Mouse (Mus musculus) megakaryocyte, adult 5-6 weeks (primary cell): ENCODE data around the gene Slc5a1. TPM values are rescaled to one million over a fixed set of nuclear protein-coding genes. Genes with fewer than 3 reads are reported as not detected.

Experiments used
- ATAC-seq: 2 replicates; pipeline ENCODE4 v1.8.0; 2016; ENCODE audit warnings: mild to moderate bottlenecking, inconsistent platforms; ENCODE audit not compliant: poor library complexity, severe bottlenecking
- total RNA-seq, 2 experiments: library from RNA; stranded (forward) in 1 of 2; stranded (reverse) in 1 of 2; fragments of 153-499, 151-499 nt in 1 of 2; fragments of 221-1000, 200-1000 nt in 1 of 2; gene quantifications; 2 replicates each; pipeline versions ENCODE4 v1.2.3 to v1.2.4; 2015 to 2017

The Slc5a1 gene
- total RNA-seq (2015) (not detected in 2 replicates), total RNA-seq (2017) (not detected in 2 replicates)

GRCm38 (mm10) chr5:33104025-33104481, at the start of gene Slc5a1:
Slc5a1 (plus strand) TSS chr5:33104219.
- ATAC-seq, result no peak

- ATAC-seq, result no peak
These were observed 47.8 kb upstream of the Slc5a1 start for GRCm38 (mm10) chr5:33056126-33056765.

DNA sequence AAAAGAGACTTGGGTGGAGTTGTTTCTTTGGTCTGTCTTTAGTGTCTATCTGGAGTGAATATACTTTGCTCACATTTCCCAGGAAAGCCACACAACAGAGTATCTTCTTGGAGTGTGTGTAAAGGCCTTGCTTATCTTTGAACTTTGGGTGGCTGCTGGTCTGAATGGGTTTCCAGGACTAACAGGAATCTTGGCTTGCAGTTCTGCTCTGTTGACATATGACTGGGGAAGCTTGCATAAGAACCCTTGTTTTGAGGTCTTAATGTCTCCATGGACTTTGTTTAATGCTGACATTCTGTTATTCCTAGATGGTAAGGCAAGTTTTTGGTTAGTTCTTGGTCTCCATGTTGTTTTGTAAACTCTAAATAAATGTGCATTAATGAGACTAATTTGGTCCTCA, 33.9 kb upstream of the Slc5a1 start:
- ATAC-seq, result no peak

- ATAC-seq, result no peak
These were observed 27.4 kb upstream of the Slc5a1 start for GRCm38 (mm10) chr5:33076490-33077191.

- no peak for ATAC-seq
These were observed 21.1 kb upstream of the Slc5a1 start for GRCm38 (mm10) chr5:33082896-33083295.

DNA sequence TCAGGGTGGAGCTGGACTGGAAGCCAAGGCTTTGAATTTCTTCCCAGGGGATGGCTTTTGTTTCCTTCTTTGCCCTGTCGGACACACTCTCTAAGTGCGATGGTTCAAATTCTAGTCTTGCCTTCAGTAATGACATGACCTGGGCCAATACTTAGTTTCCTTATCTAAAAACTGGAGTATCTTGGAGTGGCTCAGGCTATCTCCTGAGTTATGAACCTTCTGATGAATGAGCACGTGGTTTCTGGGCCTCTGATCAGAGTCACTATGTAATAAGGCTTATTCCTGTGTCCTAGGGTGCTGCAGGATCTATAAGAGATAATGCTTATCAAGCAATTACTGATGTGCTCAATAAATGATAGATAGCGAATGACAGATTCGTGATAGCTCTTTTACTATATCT, 19.4 kb upstream of the Slc5a1 start:
- no peak for ATAC-seq

GRCm38 (mm10) chr5:33091342-33091741, 12.7 kb upstream of the Slc5a1 start:
- no peak for ATAC-seq

DNA sequence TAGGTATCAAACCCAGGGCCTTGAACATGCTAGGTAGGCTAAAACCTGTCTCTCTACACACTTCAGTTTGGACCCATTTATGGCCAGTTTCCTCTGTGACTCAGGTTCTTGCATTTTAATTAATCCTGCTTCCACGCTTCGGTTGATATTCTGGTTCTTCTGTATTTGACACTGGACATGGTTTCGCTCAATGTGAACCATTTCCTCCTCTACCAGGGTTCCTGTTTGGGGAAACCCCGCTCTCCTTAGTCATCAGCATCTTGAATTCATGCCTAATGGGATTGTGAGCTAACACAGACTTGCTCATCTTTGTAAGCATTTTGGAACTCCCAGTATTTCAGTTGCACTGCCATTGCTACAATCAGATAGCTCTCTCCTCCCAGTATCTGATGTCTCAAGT, 8.7 kb upstream of the Slc5a1 start:
- no peak for ATAC-seq

DNA sequence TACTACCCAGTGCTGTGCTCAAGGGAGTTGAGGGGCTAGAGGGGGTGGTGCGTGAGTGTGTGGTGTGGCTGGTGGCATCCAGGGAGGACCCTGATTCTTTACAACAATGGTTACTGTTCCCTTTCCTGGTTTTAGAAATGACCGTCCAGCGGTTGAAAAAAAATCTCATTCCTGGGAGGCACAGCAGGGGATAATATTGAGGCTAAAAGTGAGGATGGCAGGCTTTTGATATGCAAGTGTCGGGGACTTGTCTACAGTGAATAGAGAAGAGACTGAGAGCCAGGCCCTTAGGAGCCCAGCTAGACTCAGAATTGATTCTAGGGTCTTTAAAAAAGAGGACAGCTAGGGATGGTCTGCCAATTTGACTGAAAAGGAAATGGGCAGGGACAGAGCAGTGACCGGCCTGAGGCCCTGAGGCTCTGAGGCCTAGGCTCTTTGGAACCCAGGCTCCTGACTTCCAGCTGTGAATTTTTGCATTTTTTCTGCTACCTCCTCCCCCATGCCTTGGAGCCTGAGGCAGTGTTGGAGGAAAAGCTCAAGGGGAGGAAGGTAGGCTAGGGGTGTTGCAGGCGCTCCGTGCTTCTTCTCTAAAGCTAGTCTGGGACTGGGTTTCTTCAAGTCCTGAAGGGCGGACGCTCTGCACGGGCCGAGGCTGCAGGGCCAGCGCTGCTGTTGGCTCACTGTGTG, 1.5 kb upstream of the Slc5a1 start:
- ATAC-seq, result no peak

DNA sequence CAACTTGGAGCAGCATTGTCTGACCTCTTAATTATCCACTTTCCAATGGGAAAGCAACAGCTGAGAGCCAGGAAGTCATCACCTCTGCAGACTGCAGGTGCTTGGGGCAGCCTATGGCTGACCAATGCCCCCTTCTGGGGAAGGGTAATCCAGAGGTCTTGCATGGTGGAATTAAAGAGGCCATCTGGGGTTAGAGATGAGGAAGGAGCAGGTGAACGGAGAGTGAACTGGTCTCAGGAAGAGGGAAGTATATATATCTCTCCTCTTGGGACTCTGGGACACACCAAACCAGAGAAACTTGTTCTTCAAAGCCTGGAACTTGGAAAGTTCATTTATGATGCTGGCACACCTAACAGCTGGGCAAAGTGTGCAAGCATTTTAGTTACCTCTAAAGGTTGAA, 857 bp downstream of the Slc5a1 start:
- ATAC-seq, result no peak

DNA sequence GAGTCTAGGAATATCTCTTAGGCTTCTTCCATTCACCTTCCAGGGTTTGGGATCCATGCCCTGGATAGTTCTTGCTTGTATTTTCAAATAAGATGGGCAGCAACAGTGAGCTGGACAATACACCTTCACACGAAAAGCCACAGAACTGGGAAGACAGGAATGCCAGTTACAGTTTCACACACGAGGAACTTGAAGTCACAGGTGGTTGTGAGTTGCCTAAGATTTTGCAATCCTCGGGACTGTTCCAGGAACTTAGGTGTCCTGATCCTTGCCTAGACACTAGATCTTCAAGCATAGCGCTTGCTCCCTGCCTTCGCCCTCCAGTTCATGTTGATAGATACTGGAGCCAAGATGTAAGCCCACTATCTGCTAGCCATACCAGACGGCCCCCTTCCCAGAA, 1.6 kb downstream of the Slc5a1 start:
- ATAC-seq, result no peak

DNA sequence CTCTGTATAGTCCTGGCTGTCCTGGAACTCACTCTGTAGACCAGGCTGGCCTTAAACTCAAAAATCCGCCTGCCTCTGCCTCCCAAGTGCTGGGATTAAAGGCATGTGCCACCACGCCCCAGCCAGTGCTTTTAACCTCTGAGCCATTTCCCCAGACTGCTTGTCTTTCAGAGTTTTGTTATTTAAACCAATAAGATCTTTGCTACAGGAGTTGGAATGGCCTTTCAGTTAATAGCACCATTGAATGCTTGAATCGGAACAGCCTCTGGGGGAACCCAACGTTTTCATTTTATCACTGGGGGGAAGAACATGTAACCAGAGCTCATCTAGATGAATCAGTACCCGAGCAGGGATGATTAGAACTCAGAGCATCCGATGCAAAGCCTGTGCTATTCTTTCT, 3.0 kb downstream of the Slc5a1 start:
- ATAC-seq, result no peak

GRCm38 (mm10) chr5:33107778-33108405, 3.9 kb downstream of the Slc5a1 start:
- ATAC-seq, result no peak

GRCm38 (mm10) chr5:33121871-33122315, 17.9 kb downstream of the Slc5a1 start:
- no peak for ATAC-seq

- ATAC-seq, result no peak
These were observed 19.6 kb downstream of the Slc5a1 start for GRCm38 (mm10) chr5:33123658-33124057.

- no peak for ATAC-seq
These were observed 21.3 kb downstream of the Slc5a1 start for GRCm38 (mm10) chr5:33125318-33125717.

DNA sequence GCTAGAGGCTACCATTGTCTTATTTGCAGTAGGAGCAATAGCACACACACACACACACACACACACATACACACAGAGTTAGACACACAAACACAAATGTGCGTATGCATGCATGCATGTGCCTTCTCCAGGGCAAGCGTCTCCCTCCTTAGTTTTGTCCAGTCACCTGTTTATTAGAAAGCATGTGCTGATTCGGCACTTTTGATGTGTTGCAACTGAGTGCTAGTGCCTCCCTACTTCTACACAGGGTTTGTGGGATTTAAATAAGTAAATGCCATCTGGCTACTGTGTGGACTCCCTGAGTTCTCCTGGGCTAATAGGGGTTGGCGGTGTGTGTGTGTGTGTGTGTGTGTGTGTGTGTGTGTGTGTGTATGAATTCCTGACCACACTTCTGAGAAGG, 30.1 kb downstream of the Slc5a1 start:
- ATAC-seq, result no peak

DNA sequence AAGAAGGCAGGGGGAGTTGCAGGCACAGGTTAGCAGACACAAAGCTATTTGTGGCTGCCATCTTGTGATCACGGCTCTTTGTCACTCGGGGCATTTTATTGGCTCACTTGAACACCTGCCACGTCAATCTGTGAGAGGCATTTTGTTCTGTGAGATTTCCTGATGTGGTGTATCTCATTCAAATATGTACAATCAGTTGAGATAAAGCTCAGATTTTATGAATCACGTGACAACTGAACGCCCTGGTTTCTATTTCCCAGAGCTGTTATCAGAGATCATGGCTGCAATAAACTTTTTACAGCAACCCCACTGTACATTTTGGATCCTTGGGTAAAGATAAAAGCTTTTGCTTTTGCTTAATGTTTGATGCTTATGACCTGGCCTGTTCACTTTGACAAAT, 31.6 kb downstream of the Slc5a1 start:
- ATAC-seq, result no peak

DNA sequence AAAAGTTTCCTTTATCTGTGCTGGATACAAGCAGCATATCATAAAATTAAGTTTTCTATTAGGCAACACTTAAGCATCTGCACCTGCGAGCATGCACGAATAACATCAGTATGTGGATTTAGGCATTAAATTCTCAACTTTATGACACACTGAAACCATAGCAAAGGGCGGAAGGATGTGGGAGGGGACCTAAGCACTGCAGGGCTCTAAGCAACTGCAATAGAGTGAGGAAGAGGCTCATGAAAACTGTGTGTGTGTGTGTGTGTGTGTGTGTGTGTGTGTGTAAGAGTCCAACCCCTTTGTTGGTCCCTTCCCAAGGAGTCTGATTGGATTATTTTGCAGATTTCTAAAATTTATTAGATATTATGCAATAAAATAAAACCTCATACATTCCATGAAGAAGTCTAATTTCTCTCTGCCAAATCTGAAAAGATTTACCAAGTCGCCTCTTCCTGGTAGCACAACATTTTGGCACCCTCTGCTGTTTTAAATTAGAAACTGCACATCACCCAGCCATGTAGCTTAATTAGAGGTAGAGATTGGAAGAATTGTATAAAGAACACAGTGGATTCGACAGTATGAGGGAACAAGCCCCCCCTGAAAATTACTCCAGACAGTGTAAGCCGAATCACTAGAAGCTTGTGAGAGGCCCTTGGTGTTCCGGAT, 38.9 kb downstream of the Slc5a1 start:
- no peak for ATAC-seq

DNA sequence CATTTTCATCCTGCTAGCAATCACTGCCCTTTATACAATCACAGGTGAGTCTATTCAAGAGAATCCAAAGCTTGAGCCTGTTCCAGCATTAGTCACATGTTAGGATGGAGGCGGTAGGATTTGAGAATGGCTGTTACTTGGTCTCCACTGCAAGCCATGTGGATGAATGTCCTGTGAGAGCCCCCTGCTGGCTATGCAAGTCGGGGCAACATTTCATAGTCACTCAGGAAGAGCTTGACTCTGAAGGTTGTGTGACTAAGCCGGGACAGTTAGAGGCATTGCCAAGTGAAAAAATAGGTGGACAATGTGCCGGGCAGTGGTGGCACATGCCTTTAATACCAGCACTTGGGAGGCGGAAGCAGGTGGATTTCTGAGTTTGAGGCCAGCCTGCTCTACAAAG, 40.0 kb downstream of the Slc5a1 start:
- no peak for ATAC-seq

DNA sequence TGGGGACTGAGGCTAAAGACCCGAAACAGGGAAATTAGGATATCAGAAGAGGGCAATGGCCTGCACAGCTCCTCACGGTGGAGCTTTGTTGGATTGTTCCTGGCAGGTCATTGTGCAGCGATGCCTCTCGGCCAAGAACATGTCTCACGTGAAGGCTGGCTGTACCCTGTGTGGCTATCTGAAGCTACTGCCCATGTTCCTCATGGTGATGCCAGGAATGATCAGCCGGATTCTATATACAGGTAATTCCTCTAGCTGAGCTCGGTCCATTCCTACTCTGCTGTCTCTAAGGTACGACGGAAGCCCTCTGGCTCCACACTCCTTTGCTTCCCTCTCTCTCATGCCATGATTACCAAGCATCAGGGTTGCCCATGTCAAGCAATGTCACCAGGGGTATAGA, 42.8 kb downstream of the Slc5a1 start:
- ATAC-seq, result no peak
